Mouse (Mus musculus) adrenal gland, postnatal 10 days (tissue): ENCODE measurements around the gene Gpr141. TPM values are rescaled to one million over a fixed set of nuclear protein-coding genes. Genes with fewer than 3 reads are reported as not detected.
A peak's percentile ranks its signal among the peaks of the same experiment; 100 is the strongest.

Source experiments
- DNase-seq: peaks from one replicate; pipeline ENCODE4 v3.0.0; 2021; ENCODE audit warnings: mixed read lengths
- total RNA-seq, 2 experiments: library from RNA; stranded (reverse); gene quantifications; 2 replicates each; pipeline ENCODE4 v1.2.3; 2021

The Gpr141 gene
- total RNA-seq, 2 experiments from 2014 or later = 0.15 to 0.21 TPM

DNA sequence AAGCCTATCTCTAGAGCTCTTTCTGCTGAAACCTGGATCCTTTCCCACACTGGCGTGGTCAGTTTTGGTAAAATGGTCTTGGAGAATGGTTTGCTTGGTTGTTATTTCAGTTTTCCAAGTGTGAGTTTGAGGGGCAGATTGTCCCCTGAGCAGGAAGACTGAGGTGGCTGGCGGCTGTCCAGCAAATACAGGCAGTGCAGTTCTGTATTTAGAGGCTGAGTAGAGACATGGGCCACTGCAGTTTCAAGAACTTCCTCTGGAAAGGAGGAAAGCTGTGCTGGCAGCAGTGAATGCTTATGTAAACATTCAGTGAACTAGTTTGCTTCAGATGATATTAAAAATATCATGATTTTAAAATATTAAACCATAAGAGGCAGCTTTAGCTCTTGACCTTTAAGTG, 93.2 kb downstream of the Gpr141 start:
- DNase-seq = peak; percentile 10

DNA sequence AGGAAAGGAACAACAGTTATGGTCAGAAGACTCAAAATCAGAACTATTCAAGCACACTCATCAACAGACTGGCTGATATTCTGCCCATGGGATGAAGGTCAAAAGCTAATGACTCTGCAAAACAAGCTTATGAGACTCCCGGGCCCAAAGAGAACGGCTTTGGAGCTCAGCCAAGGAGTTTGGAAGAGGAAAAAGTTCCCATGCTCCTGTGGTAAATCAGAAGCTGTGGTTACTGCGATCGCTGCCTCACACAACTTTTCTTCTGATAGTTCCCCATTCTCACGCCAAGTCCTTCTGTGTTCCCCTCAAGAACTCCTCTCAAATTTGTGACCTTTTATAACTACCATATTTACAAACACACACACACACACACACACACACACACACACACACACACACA, 105.1 kb downstream of the Gpr141 start:
- DNase-seq = peak; percentile 58

DNA sequence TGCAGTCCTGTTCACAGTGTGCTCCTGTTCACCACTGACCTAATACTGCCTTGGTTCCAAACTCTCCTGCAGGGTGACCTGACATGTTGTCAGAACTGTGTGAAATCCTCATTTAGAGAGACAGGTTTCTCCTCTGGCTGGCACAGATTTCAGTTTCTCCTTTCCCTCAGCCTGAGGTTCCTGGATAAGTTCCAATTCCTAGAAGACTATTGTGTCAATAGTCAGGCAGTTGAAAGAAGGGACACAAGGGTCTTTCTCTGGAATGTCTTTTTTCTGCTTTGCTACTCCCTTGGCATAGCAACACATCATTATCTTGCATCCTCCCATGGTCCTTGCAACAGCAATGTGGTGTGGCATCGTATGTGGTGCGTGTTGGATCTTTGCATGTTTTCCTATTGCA, 106.9 kb downstream of the Gpr141 start:
- DNase-seq = no peak

DNA sequence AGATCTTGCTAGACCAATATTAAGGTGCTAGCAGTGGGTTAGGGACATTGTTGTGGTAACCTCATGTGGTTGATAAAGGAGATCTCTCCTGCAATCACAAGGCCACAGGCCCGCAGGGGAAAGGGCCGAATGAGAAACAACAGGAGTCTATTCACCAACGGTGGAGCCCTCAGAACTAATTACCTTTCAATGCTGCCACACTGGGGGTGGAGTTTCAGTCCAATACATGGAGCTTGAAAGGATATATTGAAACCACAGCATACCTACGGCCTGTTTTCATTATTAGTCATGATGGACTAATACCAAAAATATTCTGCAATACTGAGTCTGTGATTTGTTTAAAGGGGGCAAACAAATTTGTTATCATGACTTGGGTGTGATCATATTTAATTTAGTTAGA, 120.3 kb downstream of the Gpr141 start:
- no peak for DNase-seq

DNA sequence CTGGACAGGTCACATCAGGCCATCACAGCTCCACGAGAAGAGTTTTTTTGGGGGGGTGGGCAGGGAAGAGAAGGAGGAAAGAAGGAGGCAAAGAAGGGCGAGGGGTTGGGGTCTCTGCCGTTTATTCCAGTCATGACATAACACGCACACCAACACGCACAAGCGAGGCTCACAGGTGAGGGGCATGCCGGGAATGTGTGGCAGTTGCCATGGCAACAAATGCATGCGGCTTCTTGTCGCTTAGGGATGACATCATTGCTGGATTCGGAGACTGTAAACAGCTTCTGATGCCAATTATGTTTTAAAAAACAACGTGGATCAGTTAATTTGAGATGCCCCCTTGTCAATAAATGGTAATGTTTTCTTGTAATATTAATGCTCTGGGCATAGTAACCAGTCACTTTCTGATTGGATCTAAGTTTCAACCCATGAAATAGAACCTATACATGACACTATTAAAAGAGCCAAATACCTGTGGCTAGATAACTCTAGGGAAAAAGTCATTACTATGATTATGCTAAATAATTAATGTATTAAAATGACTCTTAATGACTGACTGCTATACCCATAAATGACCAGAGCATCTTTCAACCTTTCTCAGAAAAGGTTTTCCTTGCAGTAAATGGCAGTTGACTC, 122.5 kb downstream of the Gpr141 start:
- no peak for DNase-seq

DNA sequence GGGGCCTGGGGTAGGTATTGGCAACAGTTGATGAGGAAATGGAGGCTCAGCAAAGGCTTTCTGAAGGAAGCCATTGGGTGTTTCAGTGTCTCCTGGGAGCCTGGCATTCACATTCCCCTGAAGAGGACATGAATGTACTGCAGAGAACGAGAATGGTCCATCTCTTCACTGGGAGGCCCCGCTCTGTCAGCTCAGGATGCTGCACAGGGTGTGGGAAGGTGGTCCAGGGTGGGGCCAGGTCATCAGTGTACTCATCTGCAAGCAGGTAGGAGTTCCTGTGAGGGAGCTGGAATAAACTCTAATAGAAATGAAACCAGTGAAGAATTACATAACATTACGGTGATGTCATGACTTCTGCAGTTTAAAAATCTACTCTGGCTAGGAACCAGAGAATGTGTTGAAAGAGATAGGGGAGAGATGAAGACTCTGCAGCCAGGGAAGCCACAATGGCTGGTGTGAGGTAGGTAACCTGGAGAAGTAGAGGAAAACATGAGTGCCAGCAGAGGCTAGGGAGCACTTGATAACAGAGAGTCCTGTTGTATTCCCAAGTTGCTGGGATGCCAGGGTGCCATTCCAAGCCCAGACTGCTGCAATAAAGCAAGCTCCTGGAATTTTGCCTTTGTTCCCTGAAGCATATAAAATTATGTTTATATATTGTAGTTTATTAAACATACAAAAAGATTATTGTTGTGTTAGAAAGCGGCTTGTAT, 123.2 kb downstream of the Gpr141 start:
- no peak for DNase-seq

Other genes with a start within 250 kb of the Gpr141 start
- gene Epdr1, start 204.3 kb downstream of the Gpr141 start, total RNA-seq = 10 to 100 TPM; 12.5 to 18.4 TPM
- 1 to 10 TPM; 6.6 to 7.2 TPM for gene Sfrp4, start 201.2 kb downstream of the Gpr141 start, total RNA-seq
- gene Nme8, start 126.5 kb downstream of the Gpr141 start, total RNA-seq = not detected